Comparison of ENCODE assay signal across 15 mouse cellular contexts in the genomic region with DNA sequence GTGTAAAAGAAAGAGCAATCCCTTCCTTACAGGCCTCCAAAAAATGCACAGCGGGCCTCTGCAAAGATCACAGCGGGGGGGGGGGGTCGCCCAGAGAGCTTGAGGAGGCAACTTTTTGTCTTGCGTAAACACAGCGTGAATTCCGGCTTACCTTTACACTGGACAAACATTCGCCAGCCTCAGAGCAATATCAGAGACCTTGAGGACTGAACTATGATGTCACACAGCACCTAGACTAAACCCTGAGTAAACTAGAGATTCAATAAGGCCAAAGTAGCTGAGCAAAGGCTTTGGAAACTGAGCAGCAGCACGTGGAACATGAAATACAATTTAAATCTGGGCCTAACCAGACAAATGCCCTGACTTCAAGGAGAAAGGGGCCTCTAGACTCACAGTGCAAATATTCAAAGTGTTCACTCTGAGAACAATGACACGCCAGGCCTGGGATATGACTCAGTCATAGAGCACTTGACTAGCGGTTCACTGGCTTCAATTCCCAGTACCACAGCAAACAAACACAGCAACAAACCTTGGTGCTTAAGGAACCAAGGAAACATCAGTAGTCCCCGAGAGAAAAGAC. TPM values are rescaled to one million over a fixed set of nuclear protein-coding genes. Genes with fewer than 3 reads are reported as not detected.
DNase-seq lines count a peak whose midpoint lies in the region; ATAC-seq and TF ChIP-seq lines count a peak whose summit lies in the region.
"Had no signal": no experiment of that assay in that cellular context is flagged by ENCODE, and none has a peak within 500 bp of the region (broad histone marks: within the 10 kb centered on the region; RNA-seq: fewer than 3 reads in every experiment).

No protein-coding gene starts in this region.

- TF ChIP-seq EP300 in lung, postnatal 0 days (IDR thresholded peaks at IDR 0.05), result no peak

- no peak overlapping the region for H3K4me3 ChIP-seq in lung, embryonic 14.5 days (ENCODE audit: low read depth, low read length)
- H3K4me3 ChIP-seq in lung, adult 2 months (replicated peaks; ENCODE audit: extremely low read depth, low read depth, low read length), result no peak overlapping the region
- no peak overlapping the region for H3K4me3 ChIP-seq in lung, postnatal 0 days (ENCODE audit: low read depth, low read length)
- H3K4me3 ChIP-seq: forebrain, embryonic 10.5 days; hindbrain, embryonic 10.5 days; limb, embryonic 15.5 days; midbrain, embryonic 15.5 days; neural tube, embryonic 12.5 days had no signal

- H3K9me3 ChIP-seq in lung, embryonic 14.5 days (ENCODE audit: low read depth, low read length), result no peaks in the 10 kb centered on the region
- no peaks in the 10 kb centered on the region for H3K9me3 ChIP-seq in lung, postnatal 0 days (ENCODE audit: low read length)
- H3K9me3 ChIP-seq: forebrain, embryonic 10.5 days; hindbrain, embryonic 10.5 days; limb, embryonic 15.5 days; midbrain, embryonic 15.5 days; neural tube, embryonic 12.5 days had no signal

- 36% methylated on average over 11 of the region's 11 CpGs for WGBS in lung, embryonic 14.5 days
- WGBS in lung, adult 2 months, result 42% methylated on average over 11 of the region's 11 CpGs
- 27% methylated on average over 11 of the region's 11 CpGs for WGBS in lung, postnatal 0 days

- ATAC-seq in lung, embryonic 14.5 days (ENCODE audit: insufficient read depth), result peak; percentile 68
- ATAC-seq in lung, postnatal 0 days, result peak; percentile 91
- ATAC-seq: midbrain, embryonic 15.5 days had no signal

- no peak for TF ChIP-seq CTCF in lung, embryonic 14.5 days (IDR thresholded peaks at IDR 0.05; ENCODE audit: low read depth)
- no peak for TF ChIP-seq CTCF in lung, adult 2 months (IDR thresholded peaks at IDR 0.05; ENCODE audit: insufficient read depth, low read length)
- TF ChIP-seq CTCF in lung, postnatal 0 days (IDR thresholded peaks at IDR 0.05), result no peak

- no peak for TF ChIP-seq POLR2A in lung, adult 2 months (IDR thresholded peaks at IDR 0.05; ENCODE audit: borderline replicate concordance, extremely low read depth, low read depth, low read length)

- no peak overlapping the region for H3K4me2 ChIP-seq in lung, embryonic 14.5 days
- no peak overlapping the region for H3K4me2 ChIP-seq in lung, postnatal 0 days (replicated peaks; ENCODE audit: low read depth, low read length)
- H3K4me2 ChIP-seq: limb, embryonic 15.5 days; midbrain, embryonic 15.5 days; neural tube, embryonic 12.5 days had no signal

- peak overlapping the region; percentile 60; the same call in 1 of the 2 replicates for H3K27ac ChIP-seq in lung, embryonic 14.5 days (ENCODE audit: low read depth)
- H3K27ac ChIP-seq in lung, postnatal 0 days (ENCODE audit: low read length), result peak overlapping the region; percentile 26; the same call in 1 of the 2 replicates
- H3K27ac ChIP-seq: forebrain, embryonic 10.5 days; hindbrain, embryonic 10.5 days; limb, embryonic 15.5 days; midbrain, embryonic 15.5 days; neural tube, embryonic 12.5 days had no signal

- H3K27me3 ChIP-seq in lung, embryonic 14.5 days (ENCODE audit: insufficient read depth, low read length), result peaks cover 16% of the 10 kb centered on the region
- H3K27me3 ChIP-seq in lung, postnatal 0 days (replicated peaks; ENCODE audit: insufficient read depth, low read length), result no peaks in the 10 kb centered on the region
- H3K27me3 ChIP-seq: CH12.LX had no signal

- no peaks in the 10 kb centered on the region for H3K36me3 ChIP-seq in lung, embryonic 14.5 days (ENCODE audit: insufficient read depth)
- H3K36me3 ChIP-seq in lung, postnatal 0 days (ENCODE audit: insufficient read depth, low read length), result no peaks in the 10 kb centered on the region
- H3K36me3 ChIP-seq: forebrain, embryonic 10.5 days; hindbrain, embryonic 10.5 days; limb, embryonic 15.5 days; midbrain, embryonic 15.5 days; neural tube, embryonic 12.5 days had no signal

- no peak overlapping the region for H3K9ac ChIP-seq in lung, embryonic 14.5 days
- no peak overlapping the region for H3K9ac ChIP-seq in lung, postnatal 0 days (replicated peaks; ENCODE audit: low read depth)
- H3K9ac ChIP-seq: limb, embryonic 15.5 days; midbrain, embryonic 15.5 days; neural tube, embryonic 12.5 days had no signal

- H3K4me1 ChIP-seq in lung, embryonic 14.5 days (ENCODE audit: insufficient read depth), result no peaks in the 10 kb centered on the region
- no peaks in the 10 kb centered on the region for H3K4me1 ChIP-seq in lung, adult 2 months (ENCODE audit: control insufficient read depth, insufficient read depth, low read length)
- H3K4me1 ChIP-seq in lung, postnatal 0 days (ENCODE audit: insufficient read depth, low read depth, low read length), result no peaks in the 10 kb centered on the region
- H3K4me1 ChIP-seq: limb, embryonic 15.5 days; midbrain, embryonic 15.5 days; neural tube, embryonic 12.5 days had no signal

- peak; percentile 23 for DNase-seq in lung, embryonic 14.5 days
- DNase-seq in lung, adult 2 months, result no peak
- DNase-seq in R1 (ENCODE audit: low read depth, low spot score), result peak; percentile 43
- DNase-seq in lung, postnatal 0 days (ENCODE audit: low spot score), result peak; percentile 62
- no peak for DNase-seq in thymus, postnatal 36 days
- no peak for DNase-seq in ovary, postnatal 14 days (ENCODE audit: low spot score)
- no peak for DNase-seq in layer of hippocampus, adult 9-11 months
- DNase-seq: cerebellum, postnatal 10 days; kidney, adult 8-10 months had no signal

RNA-seq across cellular contexts. Expression of a gene that starts 28.8 kb away (rescaled TPM):
- polyA plus RNA-seq in lung, embryonic 14.5 days (2014; fragmentation: Nextera tagmentation; extraction: Ambion mirVana), result 32.2 and 37.5 TPM in 2 replicates
- 3.7 and 7.2 TPM in 2 replicates for polyA plus RNA-seq in lung, adult 2 months (2012; rRNA removed)
- polyA plus RNA-seq in lung, postnatal 0 days (2015; fragmentation: Nextera tagmentation; extraction: Ambion mirVana), result 22.7 and 28.0 TPM in 2 replicates

Comparison
In these comparisons a context has a peak if more than half of its experiments do, and no peak if none do; other contexts are left out.
1. DNase-seq: peak in lung, embryonic 14.5 days (single experiment), R1 (single experiment) and lung, postnatal 0 days (single experiment); none in lung, adult 2 months (single experiment), thymus, postnatal 36 days (0 of 2), ovary, postnatal 14 days (single experiment) and layer of hippocampus, adult 9-11 months (single experiment).